Mouse (Mus musculus): ENCODE results near the gene Cmpk1.
"Not testable (repeated sequence)": the region's sequence is repeated elsewhere in the genome, so short reads cannot be mapped to it uniquely, and the experiment has no call there.

The Cmpk1 gene

DNA sequence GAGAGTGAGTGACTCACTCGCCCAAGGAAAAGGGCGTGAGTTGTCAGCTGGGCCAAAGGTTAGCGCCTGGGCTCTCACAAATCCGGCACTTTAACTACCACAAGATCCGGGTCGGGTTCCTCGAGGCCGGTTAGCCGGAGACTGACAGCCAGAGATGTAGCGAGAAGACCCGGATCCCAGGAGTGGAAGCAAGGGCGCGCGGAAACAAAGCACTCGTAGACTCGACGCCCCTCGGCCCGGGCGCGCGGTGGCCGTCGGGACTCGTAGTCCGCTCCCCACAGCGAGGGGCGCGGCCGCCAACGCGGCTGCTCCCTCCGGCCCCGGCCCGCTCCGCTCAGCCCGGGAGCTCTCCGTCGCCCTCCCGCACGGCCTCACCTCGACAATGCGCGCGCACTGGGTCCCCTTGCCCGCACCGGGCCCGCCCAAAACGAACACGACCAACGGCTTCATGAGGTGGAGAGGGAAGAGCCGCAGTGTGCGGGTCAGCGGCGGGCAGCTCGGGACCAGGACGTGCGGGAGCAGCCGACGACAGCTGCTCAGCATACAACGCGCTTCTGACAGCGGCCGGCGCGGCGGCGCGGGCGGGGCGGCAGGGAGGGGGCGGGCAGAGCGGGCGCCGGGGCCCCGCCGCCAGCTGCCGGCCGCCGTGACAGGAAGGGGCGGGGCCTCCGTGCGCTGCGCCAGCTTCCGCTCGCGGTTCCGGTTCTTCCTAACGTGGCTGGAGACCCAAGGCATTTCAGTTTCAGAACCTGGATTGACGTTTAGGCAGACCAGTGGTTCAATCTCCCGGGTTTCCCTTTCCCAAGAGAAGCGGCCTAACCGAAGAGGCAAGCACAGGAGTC lies at the start of gene Cmpk1:
TSS of gene Cmpk1 (minus strand) at position 651 of the 842 bp plus-strand sequence.
- DNase-seq (ENCODE audit: low spot score in 2 of 2) = peak; percentile 90

GRCm38 (mm10) chr4:115035043-115035442 lies 48.0 kb upstream of the Cmpk1 start:
- no peak for DNase-seq (ENCODE audit: low spot score in 2 of 2)

DNA sequence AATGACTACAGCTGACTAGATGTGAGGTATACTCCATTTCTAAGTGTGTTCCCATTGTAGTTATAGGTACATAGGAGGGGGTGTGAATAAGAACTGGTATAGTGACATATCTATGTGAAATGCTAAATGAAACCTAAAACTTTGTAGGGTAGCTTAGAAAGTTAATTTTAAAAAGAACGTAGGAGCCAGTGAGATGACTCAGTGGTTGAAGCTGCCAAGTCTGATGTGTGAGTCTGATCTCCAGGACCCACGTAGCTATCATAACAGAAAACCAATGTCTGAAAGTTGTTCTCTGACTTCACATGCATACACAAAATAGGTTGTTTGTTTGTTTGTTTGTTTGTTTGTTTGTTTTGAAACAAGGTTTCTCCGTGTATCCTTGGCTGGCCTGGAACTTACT lies 33.0 kb upstream of the Cmpk1 start:
- no peak for DNase-seq (ENCODE audit: low spot score in 2 of 2)

DNA sequence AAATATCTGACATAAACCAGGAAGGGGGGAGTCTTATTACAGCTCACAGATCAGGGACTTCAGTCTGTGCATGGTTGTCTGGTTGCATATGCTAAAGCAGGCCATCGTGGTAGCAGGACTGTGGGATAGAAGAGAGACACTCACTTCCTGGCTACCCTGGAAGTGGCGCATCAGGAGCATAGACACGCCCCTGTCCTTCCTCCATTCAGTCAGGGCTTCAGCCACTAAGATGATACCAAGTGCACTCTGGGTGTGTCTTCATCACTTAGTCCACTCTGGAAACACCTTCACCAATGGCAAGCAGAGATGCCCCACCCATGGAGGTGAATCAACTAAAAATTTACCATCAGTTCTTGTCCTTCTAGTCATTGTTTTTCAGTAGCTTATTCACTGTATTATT lies 27.2 kb upstream of the Cmpk1 start:
- DNase-seq (ENCODE audit: low spot score in 2 of 2) = no peak

DNA sequence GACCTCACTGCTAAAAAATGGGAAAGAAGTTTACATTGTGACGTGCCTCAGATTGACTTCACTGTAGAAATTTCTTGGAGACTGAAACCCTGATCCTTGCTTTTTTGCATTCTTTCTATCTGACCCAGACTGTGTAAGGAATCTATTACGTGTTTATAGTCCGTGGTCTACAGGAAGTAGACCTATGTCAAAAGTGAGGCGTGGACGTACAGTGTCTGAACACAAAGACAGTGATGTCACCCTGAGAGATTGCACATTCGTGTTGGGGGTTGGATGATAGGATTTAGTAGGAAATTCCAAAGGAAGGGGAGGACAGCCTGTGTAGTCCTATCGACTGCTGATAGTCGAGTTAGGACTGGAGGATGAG lies 13.4 kb upstream of the Cmpk1 start:
- DNase-seq (ENCODE audit: low spot score in 2 of 2) = no peak

DNA sequence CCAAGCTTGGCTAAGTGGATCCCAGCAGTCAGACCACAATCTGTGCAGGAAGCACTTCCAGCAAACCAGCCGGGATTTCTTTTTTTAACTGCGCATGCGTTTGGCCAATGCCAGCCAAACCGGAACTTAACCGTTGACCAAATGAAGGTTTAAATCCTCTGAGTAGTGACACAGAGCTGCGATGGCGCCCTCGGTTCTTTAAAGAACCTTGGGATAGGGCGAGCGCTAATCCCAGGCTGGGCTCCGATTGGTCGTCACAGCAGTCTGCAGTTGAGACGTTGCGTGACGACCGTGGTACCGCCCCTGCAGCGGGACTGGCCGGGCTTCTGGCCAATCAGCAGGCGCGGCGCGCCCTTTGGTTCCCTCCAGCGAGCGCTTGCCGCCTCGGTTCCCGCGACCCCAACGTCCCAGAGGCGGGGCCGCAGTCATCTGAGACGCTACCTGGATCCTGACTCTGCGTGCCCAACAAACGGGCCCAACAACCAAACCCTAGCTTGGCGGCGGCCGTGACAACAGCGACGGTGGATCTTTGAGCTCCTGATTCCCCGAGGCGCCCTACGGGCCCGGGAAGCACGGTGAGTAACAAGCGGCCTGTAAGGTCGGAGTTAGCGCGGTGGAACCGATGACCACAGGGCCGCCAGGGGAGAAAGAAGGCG lies 12.9 kb upstream of the Cmpk1 start, which contains the start of gene Stil:
TSS of gene Stil (plus strand) at position 387 of the 656 bp plus-strand sequence.
- peak; percentile 98 to 99 for DNase-seq (ENCODE audit: low spot score in 2 of 2)

- DNase-seq (ENCODE audit: low spot score in 2 of 2) = no peak
Measured at GRCm38 (mm10) chr4:114999445-114999772, 12.4 kb upstream of the Cmpk1 start.

DNA sequence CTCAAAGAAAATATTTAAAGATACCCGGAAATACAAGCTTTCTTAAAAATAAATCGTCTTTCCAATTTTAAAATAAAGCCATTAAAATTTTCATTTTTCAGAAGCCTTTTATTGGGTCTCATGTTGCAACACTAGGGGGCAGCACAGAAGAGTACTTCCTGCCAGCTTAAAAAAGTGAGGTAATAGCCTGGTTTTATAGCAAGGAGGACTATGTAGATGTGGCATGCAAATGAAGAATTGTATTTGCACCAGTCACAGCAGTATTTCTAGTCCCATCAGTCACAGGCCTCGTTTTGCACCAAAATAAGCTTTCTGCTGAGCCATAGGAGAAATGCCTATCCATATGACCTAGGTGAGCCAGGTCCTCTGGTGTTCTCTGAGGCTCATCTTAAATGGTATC lies 10.0 kb upstream of the Cmpk1 start:
- peak in 1 of 2 experiments; percentile 35 for DNase-seq (ENCODE audit: low spot score in 2 of 2)

DNA sequence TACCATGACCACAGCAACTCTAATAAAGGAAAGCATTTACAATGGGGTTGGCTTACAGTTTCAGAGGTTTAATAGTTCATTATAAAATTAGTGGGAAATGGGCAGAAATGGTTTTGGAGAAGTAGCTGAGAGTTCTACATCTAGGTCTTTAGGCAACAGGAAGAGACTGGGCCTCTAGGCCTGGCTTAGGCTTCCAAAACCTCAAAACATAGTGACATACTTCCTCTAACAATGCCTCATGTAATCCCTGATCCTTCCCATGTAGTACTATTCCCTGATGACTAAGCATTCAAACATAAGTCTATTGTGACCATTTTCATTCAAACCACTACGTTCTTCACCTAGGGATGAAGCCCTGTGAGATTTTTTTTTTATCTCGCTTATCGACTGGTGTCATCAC lies 7.2 kb upstream of the Cmpk1 start:
- no peak for DNase-seq (ENCODE audit: low spot score in 2 of 2)

- DNase-seq (ENCODE audit: low spot score in 2 of 2) = peak in 1 of 2 experiments; percentile 33
Measured at GRCm38 (mm10) chr4:114986211-114986590, 840 bp downstream of the Cmpk1 start.

GRCm38 (mm10) chr4:114983020-114983419 lies 4.0 kb downstream of the Cmpk1 start:
- no peak for DNase-seq (ENCODE audit: low spot score in 2 of 2)

GRCm38 (mm10) chr4:114982619-114983018 lies 4.4 kb downstream of the Cmpk1 start:
- DNase-seq (ENCODE audit: low spot score in 2 of 2) = no peak

- no peak for DNase-seq (ENCODE audit: low spot score in 2 of 2)
Measured at GRCm38 (mm10) chr4:114973229-114973740, 13.8 kb downstream of the Cmpk1 start.

GRCm38 (mm10) chr4:114970736-114971135 lies 16.3 kb downstream of the Cmpk1 start:
- DNase-seq (ENCODE audit: low spot score in 2 of 2) = no peak

GRCm38 (mm10) chr4:114960881-114961280 lies 26.2 kb downstream of the Cmpk1 start:
- DNase-seq (ENCODE audit: low spot score in 2 of 2) = not testable (repeated sequence)

GRCm38 (mm10) chr4:114959533-114959932 lies 27.5 kb downstream of the Cmpk1 start:
- DNase-seq (ENCODE audit: low spot score in 2 of 2) = no peak

- no peak for DNase-seq (ENCODE audit: low spot score in 2 of 2)
Measured at GRCm38 (mm10) chr4:114958786-114959185, 28.3 kb downstream of the Cmpk1 start.

- DNase-seq (ENCODE audit: low spot score in 2 of 2) = no peak
Measured at GRCm38 (mm10) chr4:114958231-114958630, 28.8 kb downstream of the Cmpk1 start.

DNA sequence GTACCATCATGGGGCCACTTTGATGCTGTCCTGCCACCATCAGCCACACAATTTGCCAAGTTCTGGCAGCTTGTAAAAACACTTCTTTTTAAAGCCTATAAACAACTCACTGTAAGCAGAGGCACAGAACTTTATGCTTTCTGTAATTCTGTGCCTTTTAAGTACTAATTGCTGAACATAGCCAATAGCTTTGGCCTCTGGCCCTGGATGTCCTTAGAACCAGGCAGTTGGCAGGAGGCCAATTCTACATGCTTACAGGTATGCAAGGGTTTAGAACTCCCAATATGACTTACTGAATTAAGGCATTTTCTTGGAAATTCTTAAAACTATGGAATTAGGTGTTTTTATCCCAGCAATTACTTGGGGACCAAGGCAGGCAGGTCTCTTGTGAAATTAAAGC lies 29.6 kb downstream of the Cmpk1 start:
- DNase-seq (ENCODE audit: low spot score in 2 of 2) = no peak

DNA sequence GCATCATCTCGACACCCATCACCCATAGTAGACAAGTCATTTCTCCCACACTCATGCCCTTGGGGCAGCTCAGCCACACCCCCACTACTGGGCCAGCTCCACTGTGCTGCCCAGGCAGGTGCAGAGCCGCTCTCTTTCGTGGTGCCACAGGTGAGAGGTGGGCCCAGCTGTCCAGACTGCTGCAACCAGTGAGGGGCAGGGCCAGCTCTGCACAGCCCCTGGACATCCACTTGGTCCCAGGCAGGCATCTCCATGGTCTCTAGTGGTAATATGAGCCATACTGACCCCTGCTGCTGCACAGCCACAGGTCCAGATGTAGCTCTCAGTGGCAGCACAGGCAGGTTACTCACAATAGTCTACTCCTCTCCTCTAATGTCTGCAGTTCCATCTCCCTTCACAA lies 33.9 kb downstream of the Cmpk1 start:
- no peak for DNase-seq (ENCODE audit: low spot score in 2 of 2)

GRCm38 (mm10) chr4:114947852-114948481 lies 39.1 kb downstream of the Cmpk1 start:
- no peak for DNase-seq (ENCODE audit: low spot score in 2 of 2)

GRCm38 (mm10) chr4:114947395-114947794 lies 39.6 kb downstream of the Cmpk1 start:
- peak; percentile 86 to 89 for DNase-seq (ENCODE audit: low spot score in 2 of 2)

- DNase-seq (ENCODE audit: low spot score in 2 of 2) = no peak
Measured at GRCm38 (mm10) chr4:114946416-114946815, 40.6 kb downstream of the Cmpk1 start.

Measured in right cerebral cortex, postnatal 10 days (tissue).